In genomic region chr3:98374062-98374719, GRCm38 (mm10) we compare ENCODE assay signal across 15 mouse cellular contexts. TPM values are rescaled to one million over a fixed set of nuclear protein-coding genes. Genes with fewer than 3 reads are reported as not detected.
DNase-seq lines count a peak whose midpoint lies in the region; ATAC-seq lines count a peak whose summit lies in the region.
"Had no signal": no experiment of that assay in that cellular context is flagged by ENCODE, and none has a peak within 500 bp of the region (broad histone marks: within the 10 kb centered on the region; RNA-seq: fewer than 3 reads in every experiment).

No protein-coding gene starts in this region.

- H3K4me1 ChIP-seq in midbrain, embryonic 13.5 days (replicated peaks): no peaks in the 10 kb centered on the region
- H3K4me1 ChIP-seq: limb, embryonic 13.5 days; neural tube, embryonic 15.5 days; stomach, embryonic 15.5 days had no signal

- WGBS in midbrain, embryonic 13.5 days: 78% methylated on average over 3 of the region's 3 CpGs

- H3K27me3 ChIP-seq in midbrain, embryonic 13.5 days: no peaks in the 10 kb centered on the region
- H3K27me3 ChIP-seq: limb, embryonic 13.5 days; neural tube, embryonic 15.5 days; stomach, embryonic 15.5 days had no signal

- H3K4me3 ChIP-seq in midbrain, embryonic 13.5 days (replicated peaks): no peak overlapping the region
- H3K4me3 ChIP-seq: limb, embryonic 13.5 days; neural tube, embryonic 15.5 days; stomach, embryonic 15.5 days had no signal

- DNase-seq in heart, adult 11 months: peak; percentile 97
- DNase-seq in heart, postnatal 4 days: no peak
- DNase-seq in 3T3-L1 (ENCODE audit: low read depth, low spot score): peak; percentile 85
- DNase-seq in heart, adult 9 months (ENCODE audit: low spot score in 2 of 2): peak; percentile 55 to 64
- DNase-seq in heart, postnatal 25 days (ENCODE audit: low spot score): peak; percentile 14
- DNase-seq in gastrocnemius, postnatal 10 days: no peak
- DNase-seq in gastrocnemius, adult 18-20 months (ENCODE audit: low spot score): no peak
- DNase-seq: adrenal gland, adult 8-10 months; cerebellum, adult 8-10 months; spleen, adult 18-20 months; thymus, postnatal 25 days had no signal

- intact Hi-C loops in heart, postnatal 25 days (cut with DNase I): no loop called here

- no peak overlapping the region for H3K4me2 ChIP-seq in midbrain, embryonic 13.5 days (replicated peaks)
- H3K4me2 ChIP-seq: limb, embryonic 13.5 days; neural tube, embryonic 15.5 days; stomach, embryonic 15.5 days had no signal

- H3K9me3 ChIP-seq in midbrain, embryonic 13.5 days: no peaks in the 10 kb centered on the region
- H3K9me3 ChIP-seq: limb, embryonic 13.5 days; neural tube, embryonic 15.5 days; stomach, embryonic 15.5 days had no signal

- no peak overlapping the region for H3K9ac ChIP-seq in midbrain, embryonic 13.5 days (replicated peaks)
- H3K9ac ChIP-seq: limb, embryonic 13.5 days; neural tube, embryonic 15.5 days; stomach, embryonic 15.5 days had no signal

- no peaks in the 10 kb centered on the region for H3K36me3 ChIP-seq in midbrain, embryonic 13.5 days
- H3K36me3 ChIP-seq: limb, embryonic 13.5 days; neural tube, embryonic 15.5 days; stomach, embryonic 15.5 days had no signal

- ATAC-seq in midbrain, embryonic 13.5 days: no peak

- no peak overlapping the region for H3K27ac ChIP-seq in midbrain, embryonic 13.5 days
- H3K27ac ChIP-seq: limb, embryonic 13.5 days; neural tube, embryonic 15.5 days; stomach, embryonic 15.5 days had no signal

RNA-seq across cellular contexts. Expression of gene Zfp697, which starts 8.1 kb away (rescaled TPM):
- total RNA-seq in heart, postnatal 4 days (2021): 1 to 10 TPM; 9.4 to 9.8 TPM
- 1 to 10 TPM; 5.6 to 6.8 TPM for total RNA-seq in heart, postnatal 25 days (2021)
- polyA plus RNA-seq in midbrain, embryonic 13.5 days (2015; fragmentation: Nextera tagmentation; extraction: Ambion mirVana): 15.4 and 15.7 TPM in 2 replicates
- 1 to 10 TPM; 1.8 to 2.7 TPM for total RNA-seq in gastrocnemius, postnatal 10 days (2021)
- 1 to 10 TPM in 1 of 2 experiments, under 1 TPM in 1; 0.78 to 2.0 TPM for total RNA-seq in gastrocnemius, adult 18-20 months (2021)

RNA-seq across cellular contexts. Expression of gene Phgdh, which starts 34.4 kb away (rescaled TPM):
- 10 to 100 TPM; 11.2 to 13.9 TPM for total RNA-seq in heart, postnatal 4 days (2021)
- 1 to 10 TPM; 2.2 to 3.1 TPM for total RNA-seq in heart, postnatal 25 days (2021)
- polyA plus RNA-seq in midbrain, embryonic 13.5 days (2015; fragmentation: Nextera tagmentation; extraction: Ambion mirVana): 170 and 190 TPM in 2 replicates
- 10 to 100 TPM; 13.4 to 16.9 TPM for total RNA-seq in gastrocnemius, postnatal 10 days (2021)
- total RNA-seq in gastrocnemius, adult 18-20 months (2021): 1 to 10 TPM; 1.5 to 2.3 TPM

Comparison
In these comparisons a context has a peak if more than half of its experiments do, and no peak if none do; other contexts are left out.
1. DNase-seq: peak in heart, adult 11 months (single experiment), 3T3-L1 (single experiment), heart, adult 9 months (2 of 2) and heart, postnatal 25 days (single experiment); none in heart, postnatal 4 days (single experiment), gastrocnemius, postnatal 10 days (single experiment) and gastrocnemius, adult 18-20 months (single experiment).